Mouse (Mus musculus): ENCODE data around the gene Gna11.

Gene Gna11

GRCm38 (mm10) chr10:81545161-81545747 lies at the start of gene Gna11:
Gna11 (minus strand) TSS chr10:81545190.
- in situ Hi-C loops (cut with MboI, MseI): loop anchor here in 1 of 2 experiments (5.0 kb wide), 1 partner anchor 253 kb away; the partner anchor contains the start of genes Pip5k1c and Tjp3

GRCm38 (mm10) chr10:81593935-81594334 lies 48.9 kb upstream of the Gna11 start:
- in situ Hi-C loops (cut with MboI, MseI): no loop called here

- in situ Hi-C loops (cut with MboI, MseI): no loop called here
Observed at GRCm38 (mm10) chr10:81593223-81593622, 48.2 kb upstream of the Gna11 start.

DNA sequence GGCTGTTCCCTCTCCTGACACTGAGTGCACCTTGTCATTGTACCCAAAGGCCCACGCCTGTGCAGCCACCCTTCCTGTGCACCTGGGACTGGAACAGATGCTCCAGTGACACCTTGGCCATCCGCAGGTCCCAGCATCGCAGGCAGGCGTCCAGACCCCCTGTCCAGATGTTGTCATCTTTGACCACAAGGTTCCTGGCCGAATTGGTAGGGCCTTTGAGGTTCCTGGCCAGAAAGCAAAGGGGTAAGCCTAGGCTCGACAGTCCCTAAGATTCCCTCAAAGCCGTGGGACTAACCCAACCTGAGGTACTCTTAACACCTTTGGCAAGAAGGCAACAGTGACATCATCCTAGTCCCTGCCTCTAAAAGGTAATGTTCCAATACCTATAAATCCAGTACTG lies 47.6 kb upstream of the Gna11 start:
- in situ Hi-C loops (cut with MboI, MseI): no loop called here

DNA sequence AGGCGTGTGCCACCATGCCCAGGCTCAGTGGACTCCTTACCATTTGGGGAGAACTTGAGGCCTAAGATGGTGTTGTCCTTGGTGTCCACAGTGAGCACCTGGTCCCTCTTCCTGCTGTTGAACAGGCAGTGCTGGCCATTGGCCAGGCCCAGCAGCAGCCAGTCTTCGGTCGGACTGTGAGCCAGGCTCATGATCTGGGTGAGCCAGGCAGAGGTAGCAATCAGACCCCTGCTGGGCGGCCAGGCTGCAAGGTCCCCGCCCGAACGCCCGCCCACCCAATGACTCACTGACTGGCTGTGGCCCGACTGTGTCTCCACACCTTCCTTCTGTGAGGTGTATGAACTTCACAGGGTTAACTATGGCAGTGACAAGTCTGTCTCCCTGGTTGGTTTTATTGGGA lies 46.9 kb upstream of the Gna11 start:
- in situ Hi-C loops (cut with MboI, MseI): no loop called here

- in situ Hi-C loops (cut with MboI, MseI): no loop called here
Observed at GRCm38 (mm10) chr10:81588739-81589138, 43.7 kb upstream of the Gna11 start.

DNA sequence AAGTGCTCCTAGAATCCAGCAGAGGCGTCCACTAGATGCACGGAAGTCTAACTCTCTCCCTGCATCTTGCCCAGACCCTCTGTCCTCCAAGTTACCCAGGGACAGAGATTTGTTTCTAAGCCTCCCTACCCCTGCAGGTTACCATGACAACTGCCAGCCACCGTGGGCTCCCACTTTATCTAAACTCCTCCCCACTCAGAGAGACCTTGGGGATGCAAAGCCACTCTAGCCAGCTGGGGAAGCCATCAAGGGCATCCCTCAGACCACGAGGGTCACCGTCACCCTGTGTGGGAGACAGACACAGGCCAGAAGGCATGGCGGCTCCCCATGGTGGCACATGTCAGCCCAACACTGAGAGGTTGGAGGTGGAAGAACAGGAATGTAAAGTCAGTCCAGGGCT lies 38.4 kb upstream of the Gna11 start:
- in situ Hi-C loops (cut with MboI, MseI): no loop called here

DNA sequence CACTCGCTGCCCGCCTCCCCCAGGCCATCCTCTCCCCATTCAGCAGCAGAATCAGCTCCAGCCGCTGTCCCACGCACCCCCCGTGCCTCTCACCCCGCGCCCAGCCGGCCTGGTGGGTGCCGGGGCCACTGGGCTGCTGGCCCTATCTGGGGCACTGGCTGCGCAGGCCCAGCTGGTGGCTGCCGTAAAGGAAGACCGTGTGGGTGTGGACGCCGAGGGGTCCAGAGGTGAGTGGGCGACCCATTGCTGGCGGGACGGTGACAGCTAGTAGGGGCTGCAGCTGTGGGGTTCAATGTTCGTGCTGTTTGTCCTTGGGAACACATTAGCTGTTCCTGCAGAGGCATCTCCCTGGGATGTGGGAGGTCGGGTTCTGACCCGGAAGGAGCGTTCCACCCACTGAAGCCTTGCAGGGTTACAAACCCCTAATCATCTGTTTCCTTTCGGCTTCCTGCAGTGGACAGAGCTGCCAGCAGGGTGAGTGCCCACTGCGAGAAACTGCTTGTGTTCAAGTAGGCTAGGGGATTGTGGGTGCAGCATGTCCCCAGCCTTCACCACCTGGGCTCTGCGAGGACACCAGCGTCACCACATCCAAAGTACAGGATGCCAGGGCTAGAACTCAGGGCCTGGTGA lies 35.6 kb upstream of the Gna11 start:
- in situ Hi-C loops (cut with MboI, MseI): no loop called here

DNA sequence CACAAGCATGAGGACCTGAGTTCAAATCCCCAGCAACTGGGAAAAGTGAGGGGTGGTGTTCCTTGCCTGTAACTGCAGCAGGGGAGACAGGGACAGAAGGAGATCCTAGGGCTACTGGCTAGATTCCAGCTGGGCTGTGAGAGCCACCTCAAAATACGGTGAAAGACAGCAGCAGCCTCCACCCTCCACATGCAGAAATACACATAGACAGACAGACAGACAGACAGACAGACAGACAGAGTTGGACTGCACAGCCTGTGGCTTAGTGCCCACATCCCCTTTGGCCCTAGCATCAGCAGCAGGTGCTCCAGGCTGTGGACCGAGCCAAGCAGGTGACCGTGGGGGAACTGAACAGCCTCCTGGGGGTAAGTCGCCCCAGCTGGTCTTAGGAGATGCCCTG lies 35.0 kb upstream of the Gna11 start:
- in situ Hi-C loops (cut with MboI, MseI): no loop called here

DNA sequence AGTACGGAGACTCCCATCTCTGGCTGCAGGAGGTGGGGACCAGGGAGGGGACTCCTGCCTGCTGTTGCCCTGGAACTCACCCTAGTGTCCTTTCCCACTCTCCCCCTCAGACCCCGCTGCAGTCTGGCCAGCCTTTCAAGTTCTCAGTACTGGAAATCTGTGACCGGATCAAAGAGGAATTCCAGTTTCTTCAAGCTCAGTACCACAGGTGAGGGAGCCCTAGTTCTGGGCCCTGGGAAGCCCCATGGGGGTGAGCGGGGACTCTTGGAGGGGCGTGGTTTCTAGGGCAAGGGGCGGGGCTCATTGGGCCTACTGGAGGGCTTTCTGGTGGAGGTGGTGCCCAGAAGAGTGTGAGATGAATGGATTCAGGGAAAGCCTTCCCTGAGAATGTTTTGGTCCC lies 30.7 kb upstream of the Gna11 start:
- in situ Hi-C loops (cut with MboI, MseI): no loop called here

GRCm38 (mm10) chr10:81575208-81575631 lies 30.2 kb upstream of the Gna11 start:
- in situ Hi-C loops (cut with MboI, MseI): no loop called here

- in situ Hi-C loops (cut with MboI, MseI): loop anchor here in 1 of 2 experiments (5.0 kb wide), 1 partner anchor 33 kb away; the partner anchor contains the start of gene BC025920
Observed at GRCm38 (mm10) chr10:81574081-81575056, 29.4 kb upstream of the Gna11 start, which contains the start of gene Tle2. Tle2 (plus strand) TSS chr10:81574561.

- in situ Hi-C loops (cut with MboI, MseI): loop anchor here in 1 of 2 experiments (5.0 kb wide), 1 partner anchor 34 kb away; the partner anchor contains the start of gene BC025920
Observed at GRCm38 (mm10) chr10:81572975-81573374, 28.0 kb upstream of the Gna11 start.

DNA sequence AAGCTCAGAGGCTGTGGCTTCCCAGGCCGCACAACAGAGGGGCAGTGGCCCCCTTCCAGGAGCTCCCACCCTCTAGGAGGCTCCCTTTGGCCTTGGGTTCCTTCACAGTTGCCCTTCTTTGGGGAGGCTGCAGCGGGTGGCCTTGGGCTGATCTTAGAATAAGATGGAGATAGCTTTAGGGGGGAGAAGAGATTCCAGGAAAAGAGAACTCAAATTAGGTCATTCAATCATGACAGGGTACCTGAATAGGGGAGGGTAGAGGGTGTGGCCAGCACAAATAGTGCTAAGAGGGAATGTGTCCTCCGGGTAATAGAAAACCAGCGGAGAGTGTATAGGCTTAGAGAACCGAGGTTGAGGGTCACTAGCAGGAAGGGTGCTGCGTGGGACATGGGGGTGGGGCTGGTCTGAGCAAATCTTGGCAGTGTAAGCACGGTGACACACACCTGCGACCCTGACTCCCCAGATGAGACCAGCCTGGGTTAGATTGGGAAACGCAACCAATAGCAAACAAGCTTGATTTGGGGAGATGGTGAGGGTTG lies 27.2 kb upstream of the Gna11 start:
- in situ Hi-C loops (cut with MboI, MseI): loop anchor here in 1 of 2 experiments (5.0 kb wide), 1 partner anchor 35 kb away; the partner anchor contains the start of gene BC025920

DNA sequence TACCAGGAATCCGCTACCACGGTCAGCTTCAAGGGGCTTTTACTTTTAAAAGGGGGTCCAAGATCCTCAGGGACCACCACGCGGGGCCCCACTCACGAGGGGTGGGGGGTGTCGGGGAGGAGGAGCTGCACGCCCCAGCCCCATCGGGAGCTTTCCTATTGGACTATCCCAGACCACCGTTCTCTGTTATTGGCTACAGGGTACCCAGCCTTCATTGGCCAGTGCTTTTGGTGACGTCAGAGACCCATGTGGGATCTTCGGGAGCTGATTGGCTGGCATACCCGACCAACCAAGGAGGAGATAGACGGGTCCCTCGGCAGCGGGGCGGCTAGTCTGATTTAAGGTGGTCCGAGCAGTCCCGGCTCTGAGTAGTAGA lies 26.5 kb upstream of the Gna11 start:
- in situ Hi-C loops (cut with MboI, MseI): loop anchor here in 1 of 2 experiments (5.0 kb wide), 1 partner anchor 36 kb away; the partner anchor contains the start of gene BC025920

- in situ Hi-C loops (cut with MboI, MseI): loop anchor here in 1 of 2 experiments (5.0 kb wide), 1 partner anchor 36 kb away; the partner anchor contains the start of gene BC025920
Observed at GRCm38 (mm10) chr10:81570831-81571500, 26.0 kb upstream of the Gna11 start.

DNA sequence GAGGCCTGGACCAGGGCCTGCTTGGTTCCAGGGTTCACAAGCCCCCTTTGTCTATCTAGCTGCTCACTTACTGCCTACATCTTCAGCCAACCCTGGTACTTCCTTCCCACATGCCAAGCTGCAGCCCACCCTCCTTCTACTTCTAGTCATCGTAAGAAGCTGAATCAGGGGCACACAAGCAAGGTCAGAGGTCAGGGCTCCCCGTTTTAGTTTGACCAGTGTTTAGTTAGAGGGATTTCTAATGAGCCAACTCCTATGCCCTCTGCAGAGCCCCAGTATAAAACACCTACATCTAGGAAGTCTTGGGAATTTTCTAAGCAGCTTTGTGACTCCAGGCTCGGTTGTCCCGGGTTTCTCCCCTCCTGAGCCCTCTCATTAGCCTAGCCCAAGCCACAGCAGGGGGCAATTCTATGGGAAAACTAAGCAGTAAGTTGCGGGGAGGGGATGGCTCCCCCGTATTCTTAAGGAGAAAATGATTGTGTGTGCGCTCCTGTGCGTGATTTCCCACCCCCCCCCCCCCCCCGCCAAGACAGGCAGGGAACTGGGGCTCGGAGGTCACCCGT lies 25.3 kb upstream of the Gna11 start:
- in situ Hi-C loops (cut with MboI, MseI): loop anchor here in 1 of 2 experiments (5.0 kb wide), 1 partner anchor 37 kb away; the partner anchor contains the start of gene BC025920

DNA sequence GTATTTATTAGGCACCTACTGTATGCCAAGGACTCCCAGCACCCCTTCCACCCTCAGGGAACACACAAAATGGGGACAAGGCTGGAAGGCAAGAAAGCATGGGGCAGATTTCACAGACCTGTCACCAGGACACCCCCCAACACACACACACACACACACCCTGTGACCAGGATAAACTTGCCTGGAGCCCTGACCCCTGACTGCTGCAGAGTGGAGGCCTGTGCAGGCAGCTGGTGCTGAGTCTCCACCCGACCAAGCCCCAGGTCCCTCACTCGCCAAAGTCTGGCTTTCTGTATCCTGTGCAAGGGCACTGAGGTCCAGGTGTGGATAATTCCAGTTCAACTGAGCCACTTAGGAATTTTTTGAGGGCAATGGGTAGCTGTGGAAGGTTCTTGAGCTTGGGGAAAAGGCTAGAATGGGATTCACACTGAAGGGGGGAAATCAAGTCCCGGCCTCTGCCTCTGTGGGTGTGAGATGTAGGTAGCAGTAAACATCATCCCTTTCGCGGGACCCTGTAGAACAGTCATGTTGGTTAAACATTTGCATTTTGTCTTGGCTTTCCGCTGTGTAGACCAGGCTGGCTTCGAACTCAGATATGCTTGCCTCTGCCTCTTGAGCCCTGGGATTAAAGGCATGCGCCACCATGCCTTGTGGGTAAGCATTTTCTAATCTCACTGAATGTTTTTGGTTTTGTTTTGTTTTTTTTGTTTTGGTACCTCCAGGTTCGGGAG lies 24.7 kb upstream of the Gna11 start:
- in situ Hi-C loops (cut with MboI, MseI): loop anchor here in 1 of 2 experiments (5.0 kb wide), 1 partner anchor 38 kb away; the partner anchor contains the start of gene BC025920

- in situ Hi-C loops (cut with MboI, MseI): no loop called here
Observed at GRCm38 (mm10) chr10:81568381-81569191, 23.6 kb upstream of the Gna11 start.

Measured in T-helper 17 cell (primary cell).